Mouse (Mus musculus): Measurements from ENCODE around the gene Morn1. TPM values are rescaled to one million over a fixed set of nuclear protein-coding genes. Genes with fewer than 3 reads are reported as not detected.

Morn1 gene
- polyA plus RNA-seq, 1 experiment from 2014 or later, result 0.88 TPM

DNA sequence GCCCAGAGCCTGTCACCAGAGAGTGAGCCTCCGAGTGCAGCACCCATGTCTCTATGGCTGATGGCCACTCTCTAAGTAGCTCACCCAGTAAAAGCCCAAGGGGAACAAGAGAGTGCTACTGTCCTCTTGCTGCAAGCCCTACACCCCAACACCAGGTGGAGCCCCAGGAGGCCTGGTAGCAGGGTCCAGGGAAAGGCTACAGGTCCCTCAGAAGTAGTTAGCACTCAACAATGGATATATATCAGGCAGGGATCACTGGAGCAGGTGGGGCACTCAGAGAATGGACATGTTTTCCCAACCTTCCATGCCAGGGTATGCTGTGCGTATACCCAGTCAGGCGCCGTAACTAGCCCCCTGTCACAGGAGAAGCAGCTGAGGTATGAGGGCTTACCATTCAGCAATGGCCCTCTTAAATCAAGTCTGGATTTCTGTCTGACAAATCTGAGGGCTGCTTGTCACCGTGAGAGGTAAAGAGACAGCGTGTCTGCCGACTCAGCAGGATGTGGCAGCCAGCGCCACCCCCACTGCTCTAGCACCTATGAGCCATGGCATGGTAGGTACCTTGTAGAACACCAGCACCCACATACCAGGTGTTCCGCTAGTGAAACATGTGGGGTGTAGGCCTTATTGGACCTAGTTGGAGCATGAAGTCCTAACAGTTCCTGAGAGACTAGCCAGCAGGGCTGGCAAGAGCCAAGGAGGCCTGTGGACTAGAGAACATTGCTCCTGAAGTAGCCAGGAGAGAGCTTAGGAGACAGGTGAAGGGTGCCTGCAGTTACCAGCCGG, 42.9 kb downstream of the Morn1 start:
- no peak overlapping the region for H3K4me3 ChIP-seq (replicated peaks)
- no peaks in the 10 kb centered on the region for H3K36me3 ChIP-seq (replicated peaks)
- no peak overlapping the region for H3K27ac ChIP-seq (replicated peaks)
- no peaks in the 10 kb centered on the region for H3K9me3 ChIP-seq (replicated peaks)
- H3K4me2 ChIP-seq, result no peak overlapping the region
- no peak for ATAC-seq (ENCODE audit: insufficient read depth)
- 75% methylated on average over 10 of the region's 10 CpGs for WGBS (ENCODE audit: insufficient replicate concordance)
- H3K4me1 ChIP-seq (replicated peaks), result peaks cover 15% of the 10 kb centered on the region
- H3K27me3 ChIP-seq, result no peaks in the 10 kb centered on the region
- H3K9ac ChIP-seq, result no peak overlapping the region

DNA sequence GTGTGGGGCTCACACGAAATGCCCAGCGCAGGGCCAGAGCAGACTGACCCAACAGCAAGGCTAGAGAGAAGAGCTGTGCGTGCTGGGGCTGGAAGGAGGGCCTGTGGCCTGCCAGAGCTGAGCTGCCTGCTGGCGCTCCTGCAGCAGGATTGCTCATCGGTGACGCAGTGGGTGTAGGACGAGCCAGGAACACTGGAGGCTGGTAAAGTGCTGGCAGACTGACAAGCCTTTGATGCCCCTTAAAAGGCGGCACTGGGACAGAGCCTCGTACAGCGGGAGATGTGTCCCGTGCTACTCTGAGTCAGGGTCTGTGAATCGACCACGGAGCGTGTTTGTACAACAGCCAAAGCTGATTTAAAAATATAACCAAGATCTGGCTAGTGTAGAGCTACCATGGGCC, 43.6 kb downstream of the Morn1 start:
- Histone ChIP-seq H3K27me3 (no peaks in the 10 kb centered on the region), H3K27ac (replicated peaks) (no peak overlapping the region), H3K4me2 (no peak overlapping the region), H3K4me3 (replicated peaks) (no peak overlapping the region), H3K4me1 (replicated peaks) (peaks cover 8% of the 10 kb centered on the region), H3K9ac (no peak overlapping the region), H3K36me3 (replicated peaks) (no peaks in the 10 kb centered on the region), H3K9me3 (replicated peaks) (no peaks in the 10 kb centered on the region)
- WGBS (ENCODE audit: insufficient replicate concordance), result 79% methylated on average over 14 of the region's 14 CpGs
- ATAC-seq (ENCODE audit: insufficient read depth), result no peak

DNA sequence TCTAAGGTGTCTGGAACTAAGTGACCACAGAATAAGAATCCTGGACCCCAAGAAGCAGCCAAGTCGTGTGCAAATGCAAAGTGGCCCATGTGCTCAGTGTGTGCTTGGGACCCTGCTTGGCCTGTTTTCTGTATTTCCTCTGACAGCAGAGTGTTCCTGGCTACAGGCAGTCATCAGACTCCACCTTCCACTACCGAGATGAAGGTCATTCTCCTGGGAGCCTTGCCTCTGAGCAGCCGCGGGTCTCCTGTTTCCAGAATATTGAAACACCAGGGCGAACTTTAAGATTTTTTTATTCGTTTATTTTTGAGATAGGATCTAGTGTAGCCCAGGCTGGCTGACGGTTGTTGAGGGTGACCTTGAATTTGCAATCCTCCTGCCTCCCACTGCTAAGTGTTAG, 44.2 kb downstream of the Morn1 start:
- H3K4me3 ChIP-seq (replicated peaks), result no peak overlapping the region

DNA sequence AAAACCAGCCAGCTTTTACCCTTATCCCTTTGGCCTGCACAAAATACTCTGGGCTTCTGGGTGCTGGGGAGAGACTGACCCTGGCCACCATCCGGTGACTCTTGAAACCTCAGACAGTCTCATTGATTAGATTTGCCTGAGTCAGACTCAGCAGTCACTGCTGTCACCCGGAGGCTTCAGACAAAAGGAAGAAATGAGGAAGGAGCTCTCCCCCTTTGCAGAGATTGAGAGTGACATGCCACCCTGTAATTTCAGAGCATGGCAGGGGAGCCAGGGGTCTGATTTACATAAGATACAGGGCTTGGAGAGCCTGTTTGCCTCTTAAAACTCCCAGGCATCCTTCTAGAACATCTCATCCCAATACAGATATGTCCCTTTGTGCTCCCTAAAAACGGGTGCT, 46.8 kb downstream of the Morn1 start:
- Histone ChIP-seq H3K27me3 (no peaks in the 10 kb centered on the region), H3K9me3 (replicated peaks) (no peaks in the 10 kb centered on the region), H3K4me3 (replicated peaks) (no peak overlapping the region), H3K9ac (no peak overlapping the region), H3K4me1 (replicated peaks) (peaks cover 4% of the 10 kb centered on the region), H3K4me2 (no peak overlapping the region), H3K27ac (replicated peaks) (no peak overlapping the region), H3K36me3 (replicated peaks) (no peaks in the 10 kb centered on the region)
- WGBS (ENCODE audit: insufficient replicate concordance), result 16% methylated on average over 3 of the region's 3 CpGs
- no peak for ATAC-seq (ENCODE audit: insufficient read depth)

More for the DNA sequence above, 44.2 kb downstream of the Morn1 start:
- Histone ChIP-seq H3K27ac (replicated peaks) (no peak overlapping the region), H3K4me2 (no peak overlapping the region), H3K27me3 (no peaks in the 10 kb centered on the region), H3K4me1 (replicated peaks) (peaks cover 2% of the 10 kb centered on the region), H3K9ac (no peak overlapping the region), H3K36me3 (replicated peaks) (no peaks in the 10 kb centered on the region), H3K9me3 (replicated peaks) (no peaks in the 10 kb centered on the region)
- 61% methylated on average over 7 of the region's 7 CpGs for WGBS (ENCODE audit: insufficient replicate concordance)
- no peak for ATAC-seq (ENCODE audit: insufficient read depth)

DNA sequence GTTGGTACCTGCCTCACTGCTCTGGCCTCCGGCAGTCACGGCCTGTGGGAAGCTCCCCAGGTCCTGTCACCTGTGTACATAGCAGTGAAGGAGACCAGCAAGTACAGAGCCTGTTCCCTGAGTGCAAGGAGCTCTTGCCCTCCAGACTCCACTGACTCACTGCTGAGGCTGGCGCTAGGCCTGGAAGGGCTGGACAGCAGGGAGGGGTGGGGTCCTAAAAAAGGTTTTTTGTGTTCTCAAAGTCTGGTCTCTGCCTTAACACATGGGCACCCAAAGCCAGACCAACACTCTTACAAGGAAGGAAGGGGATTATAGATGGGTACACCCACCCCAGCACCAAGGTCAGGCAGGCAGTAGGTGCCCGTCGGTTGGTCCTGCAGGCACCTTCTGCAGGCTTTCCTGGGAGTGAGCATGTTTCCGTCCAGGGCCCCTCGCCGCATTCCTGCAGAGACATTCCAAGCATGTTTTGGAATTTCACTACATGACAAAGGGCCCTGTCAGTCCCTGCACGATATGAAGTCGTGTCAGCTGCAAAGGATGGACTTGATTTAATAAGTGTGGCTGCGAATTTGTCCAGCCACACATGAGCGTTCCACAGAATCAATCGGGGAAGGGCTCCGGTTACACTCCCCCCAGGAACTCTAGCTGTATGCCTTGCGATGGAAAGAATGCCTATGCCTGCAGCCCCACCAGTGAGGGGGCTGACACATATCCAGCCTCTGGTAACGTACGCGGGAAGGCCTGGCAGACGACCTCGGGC, 47.5 kb downstream of the Morn1 start:
- no peak for ATAC-seq (ENCODE audit: insufficient read depth)
- Histone ChIP-seq H3K4me1 (replicated peaks) (peaks cover 4% of the 10 kb centered on the region), H3K27me3 (no peaks in the 10 kb centered on the region), H3K4me3 (replicated peaks) (no peak overlapping the region), H3K4me2 (no peak overlapping the region), H3K9ac (no peak overlapping the region), H3K36me3 (replicated peaks) (no peaks in the 10 kb centered on the region), H3K27ac (replicated peaks) (no peak overlapping the region), H3K9me3 (replicated peaks) (no peaks in the 10 kb centered on the region)
- 69% methylated on average over 20 of the region's 20 CpGs for WGBS (ENCODE audit: insufficient replicate concordance)

- H3K27ac ChIP-seq (replicated peaks), result no peak overlapping the region
- no peak overlapping the region for H3K4me3 ChIP-seq (replicated peaks)
- 66% methylated on average over 7 of the region's 7 CpGs for WGBS (ENCODE audit: insufficient replicate concordance)
- H3K4me2 ChIP-seq, result no peak overlapping the region
- H3K4me1 ChIP-seq (replicated peaks), result peaks cover 4% of the 10 kb centered on the region
- no peaks in the 10 kb centered on the region for H3K9me3 ChIP-seq (replicated peaks)
- ATAC-seq (ENCODE audit: insufficient read depth), result no peak
- no peak overlapping the region for H3K9ac ChIP-seq
- H3K27me3 ChIP-seq, result no peaks in the 10 kb centered on the region
- H3K36me3 ChIP-seq (replicated peaks), result no peaks in the 10 kb centered on the region
These were observed 48.4 kb downstream of the Morn1 start for GRCm38 (mm10) chr4:155134686-155135172.

GRCm38 (mm10) chr4:155135909-155136585, 49.7 kb downstream of the Morn1 start:
- Histone ChIP-seq H3K36me3 (replicated peaks) (no peaks in the 10 kb centered on the region), H3K4me2 (no peak overlapping the region), H3K4me1 (replicated peaks) (peaks cover 7% of the 10 kb centered on the region), H3K9me3 (replicated peaks) (no peaks in the 10 kb centered on the region), H3K9ac (no peak overlapping the region), H3K27ac (replicated peaks) (no peak overlapping the region), H3K4me3 (replicated peaks) (no peak overlapping the region), H3K27me3 (no peaks in the 10 kb centered on the region)
- peak; percentile 56 for ATAC-seq (ENCODE audit: insufficient read depth)
- WGBS (ENCODE audit: insufficient replicate concordance), result 65% methylated on average over 5 of the region's 5 CpGs

GRCm38 (mm10) chr4:155137891-155138290, 51.5 kb downstream of the Morn1 start:
- no peaks in the 10 kb centered on the region for H3K27me3 ChIP-seq
- no peaks in the 10 kb centered on the region for H3K9me3 ChIP-seq (replicated peaks)
- H3K4me3 ChIP-seq (replicated peaks), result no peak overlapping the region
- no peak for ATAC-seq (ENCODE audit: insufficient read depth)
- H3K36me3 ChIP-seq (replicated peaks), result no peaks in the 10 kb centered on the region
- H3K4me2 ChIP-seq, result no peak overlapping the region
- no peak overlapping the region for H3K27ac ChIP-seq (replicated peaks)
- H3K9ac ChIP-seq, result no peak overlapping the region
- peaks cover 7% of the 10 kb centered on the region for H3K4me1 ChIP-seq (replicated peaks)
- 75% methylated on average over 7 of the region's 7 CpGs for WGBS (ENCODE audit: insufficient replicate concordance)

DNA sequence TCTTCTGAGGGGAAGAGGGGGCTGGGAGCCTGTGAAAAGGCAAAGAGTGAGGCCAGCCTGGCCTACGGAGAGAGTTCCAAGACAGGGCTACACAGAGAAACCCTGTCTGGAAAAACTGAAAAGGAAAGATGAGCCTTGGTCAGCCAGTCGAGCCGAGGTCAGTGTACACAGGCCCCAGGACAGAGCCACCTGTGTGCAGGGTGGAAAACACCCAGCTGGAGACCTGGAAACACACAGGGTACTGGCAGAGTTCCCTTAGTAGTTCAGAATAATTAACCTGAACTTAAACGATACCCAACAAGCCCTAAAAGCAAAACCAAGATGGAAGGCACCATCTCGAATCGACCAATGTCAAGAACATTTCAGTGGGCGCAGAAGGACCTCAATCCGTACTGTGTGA, 52.1 kb downstream of the Morn1 start:
- H3K4me2 ChIP-seq, result no peak overlapping the region
- no peak overlapping the region for H3K4me3 ChIP-seq (replicated peaks)
- no peaks in the 10 kb centered on the region for H3K27me3 ChIP-seq
- no peaks in the 10 kb centered on the region for H3K9me3 ChIP-seq (replicated peaks)
- H3K9ac ChIP-seq, result no peak overlapping the region
- 74% methylated on average over 8 of the region's 8 CpGs for WGBS (ENCODE audit: insufficient replicate concordance)
- H3K27ac ChIP-seq (replicated peaks), result no peak overlapping the region
- no peak for ATAC-seq (ENCODE audit: insufficient read depth)
- H3K4me1 ChIP-seq (replicated peaks), result peaks cover 7% of the 10 kb centered on the region
- no peaks in the 10 kb centered on the region for H3K36me3 ChIP-seq (replicated peaks)

DNA sequence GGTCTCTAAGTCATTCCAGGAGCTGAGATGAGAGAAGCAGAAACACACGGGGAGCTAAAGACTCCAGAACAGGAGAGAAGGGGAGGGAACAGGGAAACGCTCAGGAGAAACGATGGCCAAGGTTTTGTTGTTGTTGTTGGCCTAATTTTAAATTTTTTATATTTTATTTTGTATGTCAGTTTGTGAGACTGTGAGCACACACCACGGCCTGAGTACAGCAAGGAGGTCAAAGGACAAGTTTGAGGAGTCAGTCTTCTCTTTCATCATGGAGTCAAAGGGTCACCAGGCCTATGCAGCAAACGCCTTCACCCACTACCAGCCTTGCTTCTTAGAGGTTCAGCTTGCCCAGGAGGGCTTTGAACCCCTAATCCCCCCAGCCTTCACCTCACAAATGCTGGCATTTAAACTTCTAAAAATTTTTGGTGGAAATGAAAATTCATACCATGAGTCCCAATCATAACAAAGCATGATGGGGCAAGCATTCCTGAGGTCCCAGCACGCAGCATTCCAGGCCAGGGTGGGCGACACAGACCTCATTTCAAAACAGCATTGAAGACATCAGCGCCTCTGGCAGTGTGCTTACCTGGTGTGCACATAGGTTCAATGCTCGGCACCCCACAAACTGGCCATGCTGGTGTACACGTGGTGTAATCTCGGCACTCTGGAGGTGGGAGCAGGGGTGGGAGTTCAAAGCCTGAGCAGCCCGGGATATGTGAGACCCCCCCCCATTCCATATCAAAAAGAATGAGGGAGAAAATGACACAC, 53.1 kb downstream of the Morn1 start:
- H3K4me3 ChIP-seq (replicated peaks), result no peak overlapping the region
- H3K4me1 ChIP-seq (replicated peaks), result peaks cover 7% of the 10 kb centered on the region
- H3K27me3 ChIP-seq, result no peaks in the 10 kb centered on the region
- H3K9me3 ChIP-seq (replicated peaks), result no peaks in the 10 kb centered on the region
- WGBS (ENCODE audit: insufficient replicate concordance), result 64% methylated on average over 12 of the region's 12 CpGs
- H3K9ac ChIP-seq, result no peak overlapping the region
- no peak overlapping the region for H3K4me2 ChIP-seq
- no peak overlapping the region for H3K27ac ChIP-seq (replicated peaks)
- ATAC-seq (ENCODE audit: insufficient read depth), result no peak
- H3K36me3 ChIP-seq (replicated peaks), result no peaks in the 10 kb centered on the region

Data from liver, embryonic 15.5 days (tissue).